Mouse (Mus musculus): Measurements from ENCODE around the gene Prkag3. TPM values are rescaled to one million over a fixed set of nuclear protein-coding genes. Genes with fewer than 3 reads are reported as not detected.

Prkag3 gene
- polyA plus RNA-seq (2014; fragmentation: Illumina TruSeq; extraction: RNeasy Lipid Tissue Mini Kit (QIAGEN cat#74804); ENCODE audit: low read depth, low replicate concordance), result not detected

DNA sequence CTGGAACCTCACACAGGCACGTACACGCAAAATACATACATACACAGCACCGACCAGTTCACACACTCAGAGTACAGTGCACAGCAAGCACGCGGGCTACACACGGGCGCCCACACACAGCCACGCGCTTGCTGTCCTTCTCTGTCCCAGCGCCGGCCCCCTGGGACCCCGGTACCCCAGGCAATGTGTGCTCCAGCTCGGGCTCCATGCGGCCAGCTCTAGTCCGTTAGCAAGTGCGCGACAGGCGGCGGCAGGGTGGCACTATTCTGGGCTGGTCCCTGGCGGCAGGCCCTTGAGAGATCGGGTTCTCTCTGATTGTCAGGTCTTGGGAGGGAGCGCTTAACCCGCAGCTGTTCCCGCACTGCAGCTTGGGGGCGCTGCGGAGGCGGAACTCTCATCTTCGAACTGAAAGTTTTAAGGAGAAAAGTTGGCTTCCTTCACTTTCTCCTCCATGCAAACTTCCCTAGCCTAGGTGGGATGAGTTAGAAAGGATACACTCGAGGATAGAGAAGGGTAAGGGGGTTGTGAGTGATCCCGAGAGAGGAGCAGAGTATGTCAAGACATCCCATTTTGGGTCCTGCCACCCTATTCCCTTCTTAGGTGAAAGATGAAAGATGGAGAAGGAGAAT is at the start of gene Prkag3:
Prkag3 (minus strand) TSS at position 579 of the 629 bp plus-strand sequence.

GRCm38 (mm10) chr1:74791249-74791648 is 42.2 kb upstream of the Prkag3 start, which contains the start of gene Wnt10a:
Gene Wnt10a, plus strand, starts transcription at chr1:74791516.

GRCm38 (mm10) chr1:74771845-74771930 is 22.7 kb upstream of the Prkag3 start, which contains the start of gene Wnt6:
Gene Wnt6, plus strand, starts transcription at chr1:74771892.

GRCm38 (mm10) chr1:74713099-74713858 is 35.7 kb downstream of the Prkag3 start, which contains the start of gene Cyp27a1:
Gene Cyp27a1, plus strand, starts transcription at chr1:74713574.

Other genes with a start within 250 kb of the Prkag3 start
- gene Cnot9, start 243.2 kb downstream of the Prkag3 start, polyA plus RNA-seq (2014; fragmentation: Illumina TruSeq; extraction: RNeasy Lipid Tissue Mini Kit (QIAGEN cat#74804); ENCODE audit: low read depth, low replicate concordance), result 31.4 TPM
- 1.7 TPM for gene Plcd4, start 206.3 kb downstream of the Prkag3 start, polyA plus RNA-seq (2014; fragmentation: Illumina TruSeq; extraction: RNeasy Lipid Tissue Mini Kit (QIAGEN cat#74804); ENCODE audit: low read depth, low replicate concordance)
- gene Usp37, start 204.9 kb downstream of the Prkag3 start, polyA plus RNA-seq (2014; fragmentation: Illumina TruSeq; extraction: RNeasy Lipid Tissue Mini Kit (QIAGEN cat#74804); ENCODE audit: low read depth, low replicate concordance), result 18.2 TPM
- gene Zfp142, start 161.0 kb downstream of the Prkag3 start, polyA plus RNA-seq (2014; fragmentation: Illumina TruSeq; extraction: RNeasy Lipid Tissue Mini Kit (QIAGEN cat#74804); ENCODE audit: low read depth, low replicate concordance), result 7.3 TPM
- gene Bcs1l, start 160.9 kb downstream of the Prkag3 start, polyA plus RNA-seq (2014; fragmentation: Illumina TruSeq; extraction: RNeasy Lipid Tissue Mini Kit (QIAGEN cat#74804); ENCODE audit: low read depth, low replicate concordance), result 7.2 TPM
- gene Rnf25, start 147.8 kb downstream of the Prkag3 start, polyA plus RNA-seq (2014; fragmentation: Illumina TruSeq; extraction: RNeasy Lipid Tissue Mini Kit (QIAGEN cat#74804); ENCODE audit: low read depth, low replicate concordance), result 11.6 TPM
- gene Stk36, start 147.8 kb downstream of the Prkag3 start, polyA plus RNA-seq (2014; fragmentation: Illumina TruSeq; extraction: RNeasy Lipid Tissue Mini Kit (QIAGEN cat#74804); ENCODE audit: low read depth, low replicate concordance), result 0.22 TPM
- gene Ttll4, start 87.5 kb downstream of the Prkag3 start, polyA plus RNA-seq (2014; fragmentation: Illumina TruSeq; extraction: RNeasy Lipid Tissue Mini Kit (QIAGEN cat#74804); ENCODE audit: low read depth, low replicate concordance), result 26.8 TPM
- gene Cyp27a1, start 35.6 kb downstream of the Prkag3 start, polyA plus RNA-seq (2014; fragmentation: Illumina TruSeq; extraction: RNeasy Lipid Tissue Mini Kit (QIAGEN cat#74804); ENCODE audit: low read depth, low replicate concordance), result 8.6 TPM
- not detected for gene Wnt6, start 22.7 kb upstream of the Prkag3 start, polyA plus RNA-seq (2014; fragmentation: Illumina TruSeq; extraction: RNeasy Lipid Tissue Mini Kit (QIAGEN cat#74804); ENCODE audit: low read depth, low replicate concordance)
- not detected for gene Wnt10a, start 42.3 kb upstream of the Prkag3 start, polyA plus RNA-seq (2014; fragmentation: Illumina TruSeq; extraction: RNeasy Lipid Tissue Mini Kit (QIAGEN cat#74804); ENCODE audit: low read depth, low replicate concordance)
- gene Cdk5r2, start 105.7 kb upstream of the Prkag3 start, polyA plus RNA-seq (2014; fragmentation: Illumina TruSeq; extraction: RNeasy Lipid Tissue Mini Kit (QIAGEN cat#74804); ENCODE audit: low read depth, low replicate concordance), result not detected
- gene Fev, start 136.2 kb upstream of the Prkag3 start, polyA plus RNA-seq (2014; fragmentation: Illumina TruSeq; extraction: RNeasy Lipid Tissue Mini Kit (QIAGEN cat#74804); ENCODE audit: low read depth, low replicate concordance), result 1.1 TPM
- gene Cryba2, start 143.9 kb upstream of the Prkag3 start, polyA plus RNA-seq (2014; fragmentation: Illumina TruSeq; extraction: RNeasy Lipid Tissue Mini Kit (QIAGEN cat#74804); ENCODE audit: low read depth, low replicate concordance), result not detected
- gene Cfap65, start 186.4 kb upstream of the Prkag3 start, polyA plus RNA-seq (2014; fragmentation: Illumina TruSeq; extraction: RNeasy Lipid Tissue Mini Kit (QIAGEN cat#74804); ENCODE audit: low read depth, low replicate concordance), result 0.13 TPM
- 0.85 TPM for gene Ihh, start 202.5 kb upstream of the Prkag3 start, polyA plus RNA-seq (2014; fragmentation: Illumina TruSeq; extraction: RNeasy Lipid Tissue Mini Kit (QIAGEN cat#74804); ENCODE audit: low read depth, low replicate concordance)

Data from sigmoid colon, adult 10 weeks (tissue).